Mouse (Mus musculus): ENCODE data around the gene Hmgcs1. TPM values are rescaled to one million over a fixed set of nuclear protein-coding genes. Genes with fewer than 3 reads are reported as not detected.

Hmgcs1 gene
- polyA plus RNA-seq, 1 experiment from 2014 or later, result 109 TPM

DNA sequence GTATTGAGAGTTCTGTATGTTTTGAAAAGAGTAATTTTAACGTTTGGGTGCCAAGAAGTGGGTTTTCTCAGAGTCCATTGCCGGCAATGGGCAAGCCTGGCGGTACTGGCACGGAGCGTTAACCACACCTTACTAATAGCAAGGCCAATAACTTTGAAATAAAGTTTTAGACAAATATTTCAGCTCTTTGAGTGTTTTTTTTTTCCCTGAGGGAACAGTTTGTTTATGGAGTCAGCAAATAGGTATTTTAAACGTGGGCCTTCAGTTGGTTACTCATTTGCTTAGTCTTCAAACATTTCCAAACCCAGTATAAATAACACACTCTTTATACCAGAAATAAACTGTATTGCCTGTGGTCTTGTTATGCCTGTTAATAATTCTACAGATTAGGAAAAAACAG is 17.7 kb downstream of the Hmgcs1 start:
- Histone ChIP-seq H3K36me3 (peaks cover 43% of the 10 kb centered on the region), H3K4me2 (no peak overlapping the region), H3K4me1 (no peaks in the 10 kb centered on the region), H3K27me3 (no peaks in the 10 kb centered on the region), H3K9me3 (no peaks in the 10 kb centered on the region), H3K27ac (no peak overlapping the region), H3K4me3 (no peak overlapping the region), H3K9ac (no peak overlapping the region)
- WGBS, result 79% methylated on average over 6 of the region's 6 CpGs
- no peak for ATAC-seq (ENCODE audit: borderline replicate concordance, extremely low read depth, low FRiP score, low TSS enrichment)

GRCm38 (mm10) chr13:119708941-119709340 is 18.8 kb downstream of the Hmgcs1 start:
- peaks cover 34% of the 10 kb centered on the region for H3K36me3 ChIP-seq

DNA sequence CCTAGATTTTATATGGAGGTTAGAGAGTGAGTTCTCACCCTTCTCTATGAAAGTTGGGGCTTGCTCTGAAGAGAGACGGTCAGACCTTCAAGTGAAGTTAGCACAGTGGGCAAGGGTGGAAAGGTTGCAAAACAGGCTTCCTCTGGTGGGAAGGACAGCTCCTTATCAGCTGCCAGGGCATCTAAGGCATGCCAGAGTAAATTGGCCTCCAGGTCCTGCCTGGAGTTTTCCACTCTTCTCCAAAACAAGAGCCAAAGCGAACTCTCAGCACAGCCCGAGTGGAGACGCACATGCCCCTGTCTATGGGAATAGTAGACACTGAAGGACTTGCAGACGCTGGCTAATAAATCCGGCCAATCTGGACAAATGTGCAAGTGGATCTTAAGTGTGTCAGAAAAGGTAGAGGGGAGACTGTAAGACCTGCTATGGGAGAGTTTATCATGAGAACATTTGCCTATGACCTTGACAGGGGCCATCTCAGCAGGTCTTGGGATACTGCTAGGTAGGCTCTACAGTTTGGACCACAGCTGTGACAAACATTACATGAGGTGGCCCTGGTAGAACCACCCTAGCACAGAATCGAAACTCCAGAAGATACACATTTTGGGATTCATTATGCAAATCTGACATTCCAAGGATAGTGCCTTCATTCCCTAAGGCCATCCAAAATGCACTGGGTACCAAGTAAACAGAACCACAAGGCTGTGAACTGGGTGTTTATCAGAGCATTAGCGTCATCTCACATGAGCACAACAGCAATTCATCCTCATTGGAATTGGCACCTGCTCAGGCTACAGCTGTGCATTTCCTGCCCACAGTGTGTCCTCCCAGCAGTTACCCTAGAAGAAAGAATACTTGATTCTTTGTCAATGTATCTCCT is 19.4 kb downstream of the Hmgcs1 start:
- Histone ChIP-seq H3K9me3 (no peaks in the 10 kb centered on the region), H3K27me3 (no peaks in the 10 kb centered on the region), H3K9ac (no peak overlapping the region), H3K4me3 (no peak overlapping the region), H3K4me2 (no peak overlapping the region), H3K36me3 (peaks cover 27% of the 10 kb centered on the region), H3K4me1 (no peaks in the 10 kb centered on the region), H3K27ac (no peak overlapping the region)
- 77% methylated on average over 8 of the region's 8 CpGs for WGBS
- no peak for ATAC-seq (ENCODE audit: borderline replicate concordance, extremely low read depth, low FRiP score, low TSS enrichment)

More at GRCm38 (mm10) chr13:119708941-119709340, 18.8 kb downstream of the Hmgcs1 start:
- Histone ChIP-seq H3K4me2 (no peak overlapping the region), H3K27ac (no peak overlapping the region), H3K9me3 (no peaks in the 10 kb centered on the region), H3K4me1 (no peaks in the 10 kb centered on the region), H3K9ac (no peak overlapping the region), H3K4me3 (no peak overlapping the region), H3K27me3 (no peaks in the 10 kb centered on the region)
- WGBS, result 83% methylated on average over 5 of the region's 5 CpGs
- ATAC-seq (ENCODE audit: borderline replicate concordance, extremely low read depth, low FRiP score, low TSS enrichment), result no peak

DNA sequence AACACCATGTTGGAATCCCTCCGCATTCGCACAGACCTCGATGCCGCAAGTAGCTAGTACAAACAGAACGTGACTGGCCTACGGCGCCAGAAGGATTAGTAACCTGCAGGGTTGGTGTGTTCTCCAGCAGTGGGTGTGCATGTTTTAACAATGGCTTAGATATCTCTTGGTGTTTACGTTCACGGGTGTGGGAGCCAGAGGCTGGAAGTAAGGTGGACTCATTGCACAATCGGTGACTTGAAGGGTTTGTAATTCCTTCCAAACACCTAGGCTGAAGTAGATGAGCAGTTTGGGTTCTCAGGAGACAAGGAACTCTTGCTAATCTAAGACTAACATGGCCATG is 20.1 kb downstream of the Hmgcs1 start:
- H3K27ac ChIP-seq, result no peak overlapping the region
- no peaks in the 10 kb centered on the region for H3K4me1 ChIP-seq
- H3K9me3 ChIP-seq, result no peaks in the 10 kb centered on the region
- 71% methylated on average over 10 of the region's 10 CpGs for WGBS
- no peak overlapping the region for H3K9ac ChIP-seq
- H3K27me3 ChIP-seq, result no peaks in the 10 kb centered on the region
- H3K4me2 ChIP-seq, result no peak overlapping the region
- H3K36me3 ChIP-seq, result peaks cover 21% of the 10 kb centered on the region
- no peak overlapping the region for H3K4me3 ChIP-seq
- ATAC-seq (ENCODE audit: borderline replicate concordance, extremely low read depth, low FRiP score, low TSS enrichment), result no peak

GRCm38 (mm10) chr13:119712463-119712862 is 22.3 kb downstream of the Hmgcs1 start:
- Histone ChIP-seq H3K36me3 (0 out of 2 replicates have a peak, but pooled peaks cover 7% of the 10 kb centered on the region), H3K4me2 (no peak overlapping the region)
- 88% methylated on average over 11 of the region's 11 CpGs for WGBS

DNA sequence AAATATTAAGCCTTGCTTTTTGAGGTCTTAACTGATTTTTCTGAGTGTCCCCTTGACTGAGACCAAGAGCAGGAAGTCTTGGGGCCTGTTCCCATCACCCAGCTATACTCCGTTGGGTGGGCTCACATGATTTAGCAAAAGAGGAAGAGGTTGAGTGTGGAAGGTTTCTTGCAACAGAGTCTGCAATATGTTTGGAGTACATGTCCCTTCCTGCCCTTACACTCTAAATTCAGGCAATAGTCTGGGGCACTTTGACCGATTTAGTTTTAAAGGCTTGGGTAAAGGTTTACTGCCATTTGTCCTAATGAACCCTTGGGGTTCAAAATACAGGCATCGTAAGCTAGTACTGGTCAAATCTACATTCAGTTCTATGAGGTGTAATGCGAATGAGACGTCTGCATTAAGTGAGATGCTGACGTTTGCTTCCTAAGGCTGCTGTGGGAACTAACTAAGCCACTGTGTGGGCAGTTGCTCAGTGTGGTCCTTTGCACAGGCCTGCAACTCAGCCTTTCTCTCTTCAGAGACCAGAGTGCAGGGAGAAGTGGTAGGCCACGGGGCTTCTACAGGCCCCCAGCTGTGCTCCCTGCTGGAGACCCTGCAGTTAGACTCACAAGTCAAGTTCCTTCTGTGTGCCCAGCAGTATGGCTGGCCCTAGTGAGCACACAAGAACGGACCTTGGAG is 23.1 kb downstream of the Hmgcs1 start:
- ATAC-seq (ENCODE audit: borderline replicate concordance, extremely low read depth, low FRiP score, low TSS enrichment), result no peak
- no peak overlapping the region for H3K9ac ChIP-seq
- no peak overlapping the region for H3K4me2 ChIP-seq
- H3K27ac ChIP-seq, result no peak overlapping the region
- H3K9me3 ChIP-seq, result no peaks in the 10 kb centered on the region
- no peaks in the 10 kb centered on the region for H3K4me1 ChIP-seq
- 65% methylated on average over 8 of the region's 8 CpGs for WGBS
- no peaks in the 10 kb centered on the region for H3K27me3 ChIP-seq
- H3K36me3 ChIP-seq, result 0 out of 2 replicates have a peak, but pooled peaks cover 7% of the 10 kb centered on the region
- no peak overlapping the region for H3K4me3 ChIP-seq

More at GRCm38 (mm10) chr13:119712463-119712862, 22.3 kb downstream of the Hmgcs1 start:
- ATAC-seq (ENCODE audit: borderline replicate concordance, extremely low read depth, low FRiP score, low TSS enrichment), result no peak
- no peaks in the 10 kb centered on the region for H3K27me3 ChIP-seq
- no peak overlapping the region for H3K4me3 ChIP-seq
- H3K9me3 ChIP-seq, result no peaks in the 10 kb centered on the region
- no peak overlapping the region for H3K27ac ChIP-seq
- H3K4me1 ChIP-seq, result no peaks in the 10 kb centered on the region
- no peak overlapping the region for H3K9ac ChIP-seq

DNA sequence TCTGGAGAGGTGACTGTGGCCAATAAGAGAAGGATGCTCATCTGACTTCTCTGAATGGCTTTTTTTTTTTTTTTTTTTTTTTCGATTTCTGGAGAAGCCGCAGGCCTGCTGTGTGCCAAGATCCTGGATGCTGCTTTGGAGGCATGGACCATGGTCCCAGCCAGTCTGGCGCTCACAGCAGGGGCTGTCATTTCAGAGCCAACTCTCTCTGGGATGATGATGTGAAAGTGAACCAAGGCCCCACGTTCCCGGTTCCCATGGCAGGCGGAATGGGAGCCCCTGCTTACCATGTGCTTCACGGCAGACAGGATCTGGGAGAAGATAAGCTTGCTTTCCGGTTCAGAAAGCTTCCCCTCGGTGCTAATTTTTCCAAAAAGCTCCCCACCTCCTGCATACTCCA is 23.6 kb downstream of the Hmgcs1 start:
- no peaks in the 10 kb centered on the region for H3K9me3 ChIP-seq
- no peak for ATAC-seq (ENCODE audit: borderline replicate concordance, extremely low read depth, low FRiP score, low TSS enrichment)
- H3K4me1 ChIP-seq, result no peaks in the 10 kb centered on the region
- no peak overlapping the region for H3K4me2 ChIP-seq
- WGBS, result 55% methylated on average over 9 of the region's 9 CpGs
- no peak overlapping the region for H3K4me3 ChIP-seq
- no peaks in the 10 kb centered on the region for H3K27me3 ChIP-seq
- H3K27ac ChIP-seq, result no peak overlapping the region
- H3K9ac ChIP-seq, result no peak overlapping the region
- 0 out of 2 replicates have a peak, but pooled peaks cover 2% of the 10 kb centered on the region for H3K36me3 ChIP-seq

- ATAC-seq (ENCODE audit: borderline replicate concordance, extremely low read depth, low FRiP score, low TSS enrichment), result no peak
- Histone ChIP-seq H3K36me3 (no peaks in the 10 kb centered on the region), H3K9ac (no peak overlapping the region), H3K4me2 (no peak overlapping the region), H3K27me3 (no peaks in the 10 kb centered on the region), H3K27ac (no peak overlapping the region), H3K9me3 (no peaks in the 10 kb centered on the region), H3K4me1 (no peaks in the 10 kb centered on the region), H3K4me3 (no peak overlapping the region)
- 86% methylated on average over 2 of the region's 2 CpGs for WGBS
These were observed 25.9 kb downstream of the Hmgcs1 start for GRCm38 (mm10) chr13:119716105-119716504.

- Histone ChIP-seq H3K27ac (no peak overlapping the region), H3K36me3 (no peaks in the 10 kb centered on the region), H3K9me3 (no peaks in the 10 kb centered on the region), H3K4me3 (no peak overlapping the region), H3K4me1 (no peaks in the 10 kb centered on the region), H3K4me2 (no peak overlapping the region), H3K9ac (no peak overlapping the region), H3K27me3 (no peaks in the 10 kb centered on the region)
- 70% methylated on average over 3 of the region's 3 CpGs for WGBS
- ATAC-seq (ENCODE audit: borderline replicate concordance, extremely low read depth, low FRiP score, low TSS enrichment), result no peak
These were observed 32.3 kb downstream of the Hmgcs1 start for GRCm38 (mm10) chr13:119722447-119722846.

DNA sequence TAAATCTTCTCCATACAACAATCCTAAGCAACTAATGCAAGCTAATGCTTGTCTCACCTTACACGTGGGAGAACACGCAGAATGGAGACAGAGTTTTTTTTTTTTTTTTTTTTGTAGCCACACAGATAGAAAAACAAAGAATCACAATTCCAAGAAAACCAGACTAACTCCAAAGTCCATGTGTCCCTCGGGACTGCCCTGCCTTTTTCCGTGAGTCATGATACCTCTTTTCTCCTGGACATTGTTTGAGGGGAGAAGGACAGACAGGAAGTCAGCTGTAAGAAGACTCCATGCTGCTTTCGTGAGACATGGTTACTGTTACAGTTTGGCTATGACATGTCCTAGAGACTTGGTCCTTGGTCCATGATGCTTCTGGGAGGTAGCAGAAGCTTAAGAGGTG is 33.2 kb downstream of the Hmgcs1 start:
- H3K9me3 ChIP-seq, result no peaks in the 10 kb centered on the region
- H3K9ac ChIP-seq, result no peak overlapping the region
- H3K4me1 ChIP-seq, result no peaks in the 10 kb centered on the region
- ATAC-seq (ENCODE audit: borderline replicate concordance, extremely low read depth, low FRiP score, low TSS enrichment), result no peak
- H3K4me2 ChIP-seq, result no peak overlapping the region
- no peak overlapping the region for H3K27ac ChIP-seq
- 81% methylated on average over 5 of the region's 5 CpGs for WGBS
- no peak overlapping the region for H3K4me3 ChIP-seq
- H3K36me3 ChIP-seq, result no peaks in the 10 kb centered on the region
- no peaks in the 10 kb centered on the region for H3K27me3 ChIP-seq

DNA sequence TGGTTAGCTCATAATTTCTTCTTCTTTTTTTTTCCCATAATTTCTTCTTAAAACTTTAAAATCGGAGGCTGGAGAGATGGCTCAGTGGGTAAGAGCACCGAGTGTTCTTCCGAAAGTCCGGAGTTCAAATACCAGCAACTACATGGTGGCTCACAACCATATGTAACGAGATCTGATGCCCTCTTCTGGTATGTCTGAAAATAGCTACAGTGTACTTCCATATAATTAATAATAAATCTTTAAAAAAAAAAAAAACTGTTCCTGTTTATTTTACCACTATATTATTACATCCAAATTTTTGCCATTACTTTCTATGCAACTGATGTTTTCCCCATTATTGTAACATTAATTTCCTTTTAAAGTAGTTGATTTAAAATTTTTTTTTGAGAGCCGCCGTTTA is 34.4 kb downstream of the Hmgcs1 start:
- no peaks in the 10 kb centered on the region for H3K27me3 ChIP-seq
- H3K4me2 ChIP-seq, result no peak overlapping the region
- H3K9ac ChIP-seq, result no peak overlapping the region
- no peak overlapping the region for H3K4me3 ChIP-seq
- H3K9me3 ChIP-seq, result no peaks in the 10 kb centered on the region
- no peaks in the 10 kb centered on the region for H3K36me3 ChIP-seq
- 80% methylated on average over 7 of the region's 7 CpGs for WGBS
- no peak for ATAC-seq (ENCODE audit: borderline replicate concordance, extremely low read depth, low FRiP score, low TSS enrichment)
- H3K4me1 ChIP-seq, result no peaks in the 10 kb centered on the region
- H3K27ac ChIP-seq, result no peak overlapping the region

All from lung, embryonic 15.5 days (tissue).